Mouse (Mus musculus) midbrain, postnatal 0 days (tissue): Measurements from ENCODE around the gene Nsf. TPM values are rescaled to one million over a fixed set of nuclear protein-coding genes. Genes with fewer than 3 reads are reported as not detected.

ENCODE experiments used
- ATAC-seq: fragments of 200-750 bp; cut with Nextera tagmentation; 2 replicates; pipeline ENCODE4 v1.8.0; 2017; ENCODE audit warnings: moderate number of reproducible peaks, mild to moderate bottlenecking, moderate TSS enrichment, moderate library complexity; ENCODE audit not compliant: low FRiP score
- DNase-seq: peaks from one replicate; pipeline ENCODE4 v3.0.0-alpha.2; 2015; ENCODE audit warnings: low spot score
- H3K27ac ChIP-seq: fragments of 300-500 bp; sonication (generic); 2 replicates; pipeline ENCODE4 v1.5.1; 2014; ENCODE audit warnings: low read depth, mild to moderate bottlenecking, low read length, mixed read lengths
- H3K27me3 ChIP-seq: fragments of 300-500 bp; sonication (generic); 2 replicates; pipeline ENCODE4 v1.6.1; 2014; ENCODE audit warnings: low read length, control low read depth, mixed read lengths; ENCODE audit not compliant: insufficient read depth
- H3K36me3 ChIP-seq: fragments of 300-500 bp; sonication (generic); 2 replicates; pipeline ENCODE4 v1.6.1; 2014; ENCODE audit warnings: low read length, control low read depth, mixed read lengths; ENCODE audit not compliant: insufficient read depth
- H3K4me1 ChIP-seq: fragments of 300-500 bp; sonication (generic); 2 replicates; pipeline ENCODE4 v1.6.1; 2014; ENCODE audit warnings: mild to moderate bottlenecking, control low read depth, antibody characterized with exemption, low read length, mixed read lengths; ENCODE audit not compliant: insufficient read depth
- H3K4me2 ChIP-seq: fragments of 300-500 bp; sonication (generic); 2 replicates; pipeline ENCODE4 v1.6.1; 2014; ENCODE audit warnings: low read depth, mild to moderate bottlenecking, low read length, mixed read lengths; ENCODE audit not compliant: poor library complexity, severe bottlenecking
- H3K4me3 ChIP-seq: fragments of 300-500 bp; sonication (generic); 2 replicates; pipeline ENCODE4 v1.5.1; 2014; ENCODE audit warnings: low read depth, mild to moderate bottlenecking, low read length, moderate library complexity
- H3K9ac ChIP-seq: fragments of 300-500 bp; sonication (generic); replicated peaks from 2 replicates; pipeline ENCODE4 v1.6.1; 2014; ENCODE audit warnings: mild to moderate bottlenecking, low read length, moderate library complexity, mixed read lengths; ENCODE audit not compliant: poor library complexity, severe bottlenecking
- H3K9me3 ChIP-seq: fragments of 300-500 bp; sonication (generic); 2 replicates; pipeline ENCODE4 v1.6.1; 2016; ENCODE audit warnings: low read length, control low read depth
- CTCF ChIP-seq: IDR thresholded peaks from 2 replicates; pipeline ENCODE4 v1.5.1; 2016; ENCODE audit warnings: antibody characterized with exemption, mild to moderate bottlenecking
- WGBS: fragments of 180-500 bp; shearing (Covaris S2); extraction: QIAGEN DNeasy Blood & Tissue Kit; methylation state at CpG from one replicate; pipeline ENCODE4 v1.1.7; 2014; 5-methylcytosine and 5-hydroxymethylcytosine counted together
- polyA plus RNA-seq: library from polyadenylated mRNA; unstranded; fragments of >200 nt; fragmentation: Nextera tagmentation; extraction: Ambion mirVana; gene quantifications from 2 replicates; pipeline ENCODE4 v1.2.1, GENCODE M21; 2015
- total RNA-seq: library from RNA; depleted of rRNA; stranded (reverse); fragments of >200 nt; gene quantifications from 2 replicates; pipeline ENCODE4 v1.2.3, GENCODE M21; 2014

Nsf gene
- total and polyA plus RNA-seq, 2 experiments from 2014 or later: 167 to 272 TPM

DNA sequence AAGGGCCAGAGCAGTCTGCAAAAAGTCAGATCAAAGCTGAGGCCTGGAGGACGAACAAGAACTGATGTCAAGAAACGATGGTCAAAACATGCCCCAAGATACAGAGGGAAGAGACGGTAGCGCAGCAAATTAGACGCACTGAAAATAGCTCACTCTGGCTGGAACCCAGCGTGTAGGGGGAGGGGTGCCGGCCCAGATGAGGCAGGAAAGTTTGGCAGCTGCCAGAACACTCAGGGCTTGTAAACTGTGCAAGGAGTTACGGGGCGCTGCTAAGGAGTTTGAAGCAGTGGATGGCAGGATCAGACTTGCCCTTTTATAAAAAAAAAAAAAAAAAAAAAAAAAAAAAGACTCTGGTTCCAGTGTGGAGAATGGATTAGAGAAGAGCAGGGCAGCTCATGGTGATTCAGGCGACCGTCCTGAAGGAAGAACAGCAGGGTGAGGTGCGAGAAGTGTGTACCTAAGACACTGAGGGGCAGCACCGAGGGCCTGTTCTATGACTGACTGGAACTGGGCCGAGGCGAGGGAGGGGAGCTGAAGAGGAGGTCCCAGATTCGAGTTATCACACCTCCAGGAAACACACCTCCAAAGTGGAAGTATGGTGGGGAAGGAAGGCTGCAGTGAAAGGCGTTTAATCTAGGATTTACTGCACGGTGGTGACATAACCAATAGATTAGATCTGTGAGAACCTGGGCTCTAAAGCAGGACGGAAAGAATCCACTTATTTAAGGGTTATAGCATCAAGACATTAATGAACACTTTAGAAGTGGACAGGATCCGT, 52.9 kb downstream of the Nsf start:
- Histone ChIP-seq H3K27ac (no peak overlapping the region), H3K9me3 (no peaks in the 10 kb centered on the region), H3K27me3 (no peaks in the 10 kb centered on the region), H3K36me3 (peaks cover 3% of the 10 kb centered on the region; the same call in 1 of the 2 replicates), H3K4me3 (no peak overlapping the region), H3K4me1 (no peaks in the 10 kb centered on the region), H3K9ac (no peak overlapping the region), H3K4me2 (no peak overlapping the region)
- no peak for DNase-seq
- WGBS: 40% methylated on average over 20 of the region's 20 CpGs
- ATAC-seq: no peak
- TF ChIP-seq CTCF: no peak

DNA sequence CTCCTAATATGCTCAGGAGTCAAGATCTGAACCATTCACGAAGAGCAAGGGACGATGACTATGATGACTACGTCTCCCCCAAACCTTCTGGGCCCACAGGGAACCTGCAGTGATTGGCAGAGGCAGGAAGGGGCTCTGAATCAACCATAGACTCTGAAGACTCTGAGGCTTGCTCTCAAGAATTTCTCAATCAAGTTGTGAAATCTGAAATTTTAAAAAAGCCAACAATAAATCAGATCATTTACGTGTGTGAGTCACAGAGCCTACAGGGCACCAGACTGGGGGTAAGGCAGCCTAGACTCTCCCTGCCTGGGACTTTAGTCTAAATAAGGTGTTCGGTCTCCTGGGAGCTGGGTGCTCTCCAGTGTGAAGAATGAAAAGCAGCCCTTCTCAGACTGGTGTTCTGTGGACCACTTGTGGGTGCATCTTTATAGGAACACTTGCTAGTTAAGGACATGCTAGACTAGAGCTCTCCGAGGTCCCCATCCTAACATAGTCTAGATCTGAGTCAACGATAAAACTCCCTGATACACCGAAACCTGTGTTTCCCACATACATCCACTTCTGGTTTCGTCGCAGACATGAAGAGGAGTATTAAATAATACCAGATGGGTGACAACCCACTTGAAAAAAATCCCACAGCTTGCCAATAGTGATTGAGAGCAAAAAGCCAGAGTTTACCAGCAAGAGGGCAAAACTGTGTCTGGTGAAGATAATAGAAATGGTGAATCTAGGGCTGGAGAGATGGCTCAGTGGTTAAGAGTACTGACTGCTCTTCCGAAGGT, 56.7 kb downstream of the Nsf start:
- 96% methylated on average over 11 of the region's 11 CpGs for WGBS
- no peaks in the 10 kb centered on the region for H3K9me3 ChIP-seq
- no peak overlapping the region for H3K4me3 ChIP-seq
- no peak overlapping the region for H3K9ac ChIP-seq
- no peak for DNase-seq
- H3K27me3 ChIP-seq: no peaks in the 10 kb centered on the region
- peaks cover 9% of the 10 kb centered on the region; the same call in 1 of the 2 replicates for H3K36me3 ChIP-seq
- no peak overlapping the region for H3K4me2 ChIP-seq
- no peak for TF ChIP-seq CTCF
- no peak overlapping the region for H3K27ac ChIP-seq
- ATAC-seq: no peak
- H3K4me1 ChIP-seq: no peaks in the 10 kb centered on the region

DNA sequence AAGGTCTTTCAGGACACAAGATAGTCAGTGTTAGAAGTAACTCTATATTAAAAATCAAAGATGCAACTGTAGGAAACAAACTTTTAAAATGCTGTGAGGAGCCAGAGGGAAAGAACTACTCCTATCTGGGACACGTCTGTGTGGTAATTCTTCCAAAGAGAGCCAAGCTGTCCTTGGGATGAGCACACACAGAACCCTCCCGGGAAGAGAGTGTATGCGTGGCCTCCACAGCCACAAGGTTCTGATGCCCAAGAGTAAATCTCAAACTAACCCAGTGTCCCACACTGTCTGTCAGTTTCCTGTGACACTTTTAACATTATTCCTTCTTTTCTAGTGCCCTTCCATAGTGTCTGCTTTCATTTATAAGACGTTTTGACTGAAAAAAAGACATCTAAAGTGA, 57.8 kb downstream of the Nsf start:
- Histone ChIP-seq H3K4me1 (no peaks in the 10 kb centered on the region), H3K36me3 (0 out of 2 replicates have a peak, but pooled peaks cover 7% of the 10 kb centered on the region), H3K27ac (no peak overlapping the region), H3K9me3 (no peaks in the 10 kb centered on the region), H3K9ac (no peak overlapping the region), H3K27me3 (no peaks in the 10 kb centered on the region), H3K4me3 (no peak overlapping the region), H3K4me2 (no peak overlapping the region)
- no peak for ATAC-seq
- WGBS: 89% methylated on average over 4 of the region's 4 CpGs
- TF ChIP-seq CTCF: no peak
- no peak for DNase-seq

DNA sequence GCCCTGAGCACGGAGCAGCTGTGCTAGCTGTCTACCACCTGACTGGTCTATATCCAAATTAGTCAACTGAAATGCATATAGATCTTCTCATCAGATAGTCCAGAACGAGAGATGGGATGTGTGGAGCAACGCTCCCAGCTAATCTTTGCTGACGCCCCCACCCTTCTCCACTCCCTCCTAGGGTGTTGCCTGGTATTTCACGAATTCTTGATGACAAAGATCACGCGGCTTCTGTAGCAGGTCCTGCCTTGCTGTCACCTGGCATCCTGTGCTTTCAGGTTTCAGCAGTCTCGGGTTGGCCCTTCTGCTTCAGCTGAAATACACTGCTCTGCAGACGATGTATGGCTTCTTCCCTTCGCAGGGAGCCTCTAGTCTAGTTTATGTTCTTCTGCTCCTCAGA, 61.0 kb downstream of the Nsf start:
- H3K4me3 ChIP-seq: no peak overlapping the region
- no peaks in the 10 kb centered on the region for H3K9me3 ChIP-seq
- no peaks in the 10 kb centered on the region for H3K4me1 ChIP-seq
- WGBS: 88% methylated on average over 10 of the region's 10 CpGs
- H3K9ac ChIP-seq: no peak overlapping the region
- no peaks in the 10 kb centered on the region for H3K27me3 ChIP-seq
- ATAC-seq: no peak
- no peak overlapping the region for H3K4me2 ChIP-seq
- H3K36me3 ChIP-seq: 0 out of 2 replicates have a peak, but pooled peaks cover 9% of the 10 kb centered on the region
- no peak for DNase-seq
- no peak overlapping the region for H3K27ac ChIP-seq
- no peak for TF ChIP-seq CTCF

DNA sequence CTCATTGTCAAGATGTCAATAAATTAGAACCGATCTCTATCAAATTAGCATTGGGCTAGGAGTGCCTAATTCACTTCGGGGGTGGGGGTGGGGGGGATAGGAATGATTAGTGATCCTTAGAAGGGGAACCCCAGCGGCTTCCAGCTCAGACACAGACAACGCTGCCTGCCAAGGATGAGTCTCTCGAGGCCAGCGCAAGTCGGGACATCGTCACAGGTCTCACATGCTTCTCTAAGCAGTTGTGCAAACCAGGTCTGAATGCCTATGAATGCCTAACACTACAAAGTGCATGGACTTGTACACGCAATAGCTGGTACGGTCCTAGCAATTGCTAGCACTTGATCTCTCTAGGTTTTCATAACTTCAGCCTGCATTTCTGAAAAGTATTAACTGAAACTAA, 62.1 kb downstream of the Nsf start:
- 68% methylated on average over 10 of the region's 10 CpGs for WGBS
- DNase-seq (no peak), ATAC-seq (no peak)
- Histone ChIP-seq H3K27me3 (no peaks in the 10 kb centered on the region), H3K27ac (no peak overlapping the region), H3K9ac (no peak overlapping the region), H3K36me3 (0 out of 2 replicates have a peak, but pooled peaks cover 9% of the 10 kb centered on the region), H3K4me3 (no peak overlapping the region), H3K4me2 (no peak overlapping the region), H3K9me3 (no peaks in the 10 kb centered on the region), H3K4me1 (no peaks in the 10 kb centered on the region)
- TF ChIP-seq CTCF: no peak
